Mouse (Mus musculus): ENCODE results near the gene Abca14.

Abca14 gene

GRCm38 (mm10) chr7:120203789-120204188 lies at the start of gene Abca14:
TSS of gene Abca14 (plus strand) at chr7:120203961.
- DNase-seq, result peak; percentile 97

GRCm38 (mm10) chr7:120156841-120157409 lies 46.8 kb upstream of the Abca14 start:
- no peak for DNase-seq

- peak; percentile 6 for DNase-seq
Observed at GRCm38 (mm10) chr7:120157575-120158061, 46.1 kb upstream of the Abca14 start.

GRCm38 (mm10) chr7:120158121-120158613 lies 45.6 kb upstream of the Abca14 start:
- peak; percentile 68 for DNase-seq

GRCm38 (mm10) chr7:120163581-120164251 lies 40.0 kb upstream of the Abca14 start:
- DNase-seq, result peak; percentile 84

- peak; percentile 81 for DNase-seq
Observed at GRCm38 (mm10) chr7:120172188-120172700, 31.5 kb upstream of the Abca14 start.

- peak; percentile 69 for DNase-seq
Observed at GRCm38 (mm10) chr7:120173603-120174244, 30.0 kb upstream of the Abca14 start, which contains the start of gene Anks4b. TSS of gene Anks4b (plus strand) at chr7:120173858.

GRCm38 (mm10) chr7:120174723-120175504 lies 28.8 kb upstream of the Abca14 start:
- DNase-seq, result peak; percentile 42

- DNase-seq, result peak; percentile 25
Observed at GRCm38 (mm10) chr7:120177611-120178010, 26.1 kb upstream of the Abca14 start.

GRCm38 (mm10) chr7:120178935-120179334 lies 24.8 kb upstream of the Abca14 start:
- peak; percentile 58 for DNase-seq

- peak; percentile 72 for DNase-seq
Observed at GRCm38 (mm10) chr7:120180547-120180946, 23.2 kb upstream of the Abca14 start.

- peak; percentile 61 for DNase-seq
Observed at GRCm38 (mm10) chr7:120181401-120182230, 22.1 kb upstream of the Abca14 start.

GRCm38 (mm10) chr7:120182891-120183290 lies 20.9 kb upstream of the Abca14 start:
- no peak for DNase-seq

GRCm38 (mm10) chr7:120188946-120189345 lies 14.8 kb upstream of the Abca14 start:
- peak; percentile 31 for DNase-seq

- peak; percentile 80 for DNase-seq
Observed at GRCm38 (mm10) chr7:120189369-120190149, 14.2 kb upstream of the Abca14 start.

GRCm38 (mm10) chr7:120190150-120190665 lies 13.6 kb upstream of the Abca14 start:
- DNase-seq, result peak; percentile 90

GRCm38 (mm10) chr7:120192207-120192606 lies 11.6 kb upstream of the Abca14 start:
- DNase-seq, result peak; percentile 45

- DNase-seq, result no peak
Observed at GRCm38 (mm10) chr7:120192816-120193215, 10.9 kb upstream of the Abca14 start.

GRCm38 (mm10) chr7:120195207-120195606 lies 8.6 kb upstream of the Abca14 start:
- DNase-seq, result peak; percentile 34

- DNase-seq, result peak; percentile 88
Observed at GRCm38 (mm10) chr7:120201231-120201744, 2.5 kb upstream of the Abca14 start.

Measured in heart, adult 11 months (tissue).